Mouse (Mus musculus) C2C12 (cell line): ENCODE measurements around the gene Vps37d.

Experiments used
- CEBPB ChIP-seq: IDR thresholded peaks from one replicate; pipeline ENCODE4 v1.6.1; 2011; ENCODE audit warnings: low read depth, mild to moderate bottlenecking, control low read depth, moderate library complexity
- CTCF ChIP-seq: IDR thresholded peaks from one replicate; pipeline ENCODE4 v1.5.1; 2011; ENCODE audit not compliant: control insufficient read depth, insufficient read depth, insufficient read length
- MYOD1 ChIP-seq: IDR thresholded peaks from one replicate; pipeline ENCODE4 v1.6.1; 2011; ENCODE audit warnings: low read depth; ENCODE audit not compliant: control insufficient read depth, insufficient read length
- MYOG ChIP-seq: IDR thresholded peaks from one replicate; pipeline ENCODE4 v1.6.1; 2011; ENCODE audit not compliant: control insufficient read depth, insufficient read length; ENCODE audit errors: extremely low read depth
- USF1 ChIP-seq: IDR thresholded peaks from one replicate; pipeline ENCODE4 v1.6.1; 2011; ENCODE audit warnings: low read depth, mild to moderate bottlenecking, control low read depth, moderate library complexity

DNA sequence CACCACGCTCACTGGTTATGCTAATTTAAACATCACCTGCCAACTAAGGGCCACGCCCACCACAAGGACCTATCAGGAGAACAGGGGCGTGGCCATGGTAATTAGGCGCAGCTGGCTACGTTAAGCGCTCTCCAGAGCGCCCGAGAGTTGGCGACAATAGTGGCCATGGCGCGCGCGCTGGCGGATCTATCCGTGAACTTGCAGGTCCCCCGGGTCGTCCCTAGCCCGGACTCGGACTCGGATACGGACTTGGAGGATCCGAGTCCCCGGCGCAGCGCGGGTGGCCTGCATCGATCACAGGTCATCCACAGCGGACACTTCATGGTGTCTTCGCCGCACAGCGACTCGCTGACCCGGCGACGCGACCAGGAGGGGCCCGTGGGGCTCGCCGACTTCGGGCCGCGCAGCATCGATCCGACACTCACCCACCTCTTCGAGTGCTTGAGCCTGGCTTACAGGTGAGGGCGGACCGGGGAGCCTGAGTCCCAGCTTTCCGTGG, 28.7 kb upstream of the Vps37d start:
- TF ChIP-seq CTCF, result no peak
- no peak for TF ChIP-seq USF1
- TF ChIP-seq MYOD1, result no peak
- no peak for TF ChIP-seq CEBPB
- TF ChIP-seq MYOG, result no peak
